Mouse (Mus musculus): ENCODE results near the gene Tshz3. TPM values are rescaled to one million over a fixed set of nuclear protein-coding genes. Genes with fewer than 3 reads are reported as not detected.

Tshz3 gene
- total RNA-seq (2021), result 1 to 10 TPM; 2.9 to 3.1 TPM
- long read RNA-seq, experiment 1, result 0 reads
- long read RNA-seq, experiment 2, result 0 reads

- DNase-seq, result peak; percentile 89
- Histone ChIP-seq H3K27ac (peak within 1 kb of the TSS; percentile 91), H3K4me3 (peak within 1 kb of the TSS; percentile 79)
- intact Hi-C loops (cut with DNase I), result loop anchor here (5.0 to 10.0 kb wide), 3 partner anchors 84 to 1053 kb away; partner anchors contain the start of gene Pdcd5
- TF ChIP-seq CTCF (IDR thresholded peaks at IDR 0.05), result no peak
These were observed at the start of gene Tshz3 for GRCm38 (mm10) chr7:36697856-36698588. TSS of gene Tshz3 (plus strand) at chr7:36698118.

- Histone ChIP-seq H3K4me3 (no peak overlapping the region), H3K27ac (no peak overlapping the region)
- TF ChIP-seq CTCF (IDR thresholded peaks at IDR 0.05), result no peak
- no peak for DNase-seq
- intact Hi-C loops (cut with DNase I), result no loop called here
These were observed 42.0 kb upstream of the Tshz3 start for GRCm38 (mm10) chr7:36655931-36656330.

GRCm38 (mm10) chr7:36656401-36656800, 41.5 kb upstream of the Tshz3 start:
- Histone ChIP-seq H3K27ac (no peak overlapping the region), H3K4me3 (no peak overlapping the region)
- intact Hi-C loops (cut with DNase I), result no loop called here
- TF ChIP-seq CTCF (IDR thresholded peaks at IDR 0.05), result no peak
- no peak for DNase-seq

- no peak for TF ChIP-seq CTCF (IDR thresholded peaks at IDR 0.05)
- Histone ChIP-seq H3K4me3 (no peak overlapping the region), H3K27ac (no peak overlapping the region)
- DNase-seq, result no peak
- intact Hi-C loops (cut with DNase I), result no loop called here
These were observed 39.6 kb upstream of the Tshz3 start for GRCm38 (mm10) chr7:36658331-36658730.

- no peak for DNase-seq
- intact Hi-C loops (cut with DNase I), result no loop called here
- no peak overlapping the region for H3K27ac ChIP-seq
- H3K4me3 ChIP-seq, result no peak overlapping the region
- no peak for TF ChIP-seq CTCF (IDR thresholded peaks at IDR 0.05)
These were observed 38.7 kb upstream of the Tshz3 start for GRCm38 (mm10) chr7:36659265-36659664.

GRCm38 (mm10) chr7:36660654-36661053, 37.3 kb upstream of the Tshz3 start:
- H3K27ac ChIP-seq, result no peak overlapping the region
- H3K4me3 ChIP-seq, result no peak overlapping the region
- no peak for DNase-seq
- TF ChIP-seq CTCF (IDR thresholded peaks at IDR 0.05), result peak; percentile 44
- intact Hi-C loops (cut with DNase I), result no loop called here

GRCm38 (mm10) chr7:36663431-36663830, 34.5 kb upstream of the Tshz3 start:
- no peak for TF ChIP-seq CTCF (IDR thresholded peaks at IDR 0.05)
- Histone ChIP-seq H3K27ac (peak overlapping the region; percentile 20; the same call in 1 of the 2 replicates), H3K4me3 (no peak overlapping the region)
- intact Hi-C loops (cut with DNase I), result no loop called here
- DNase-seq, result peak; percentile 44

GRCm38 (mm10) chr7:36667767-36668166, 30.2 kb upstream of the Tshz3 start:
- intact Hi-C loops (cut with DNase I), result no loop called here
- no peak for TF ChIP-seq CTCF (IDR thresholded peaks at IDR 0.05)
- DNase-seq, result no peak
- no peak overlapping the region for H3K4me3 ChIP-seq
- peak overlapping the region; percentile 35; the same call in 1 of the 2 replicates for H3K27ac ChIP-seq

- Histone ChIP-seq H3K27ac (no peak overlapping the region), H3K4me3 (no peak overlapping the region)
- DNase-seq, result no peak
- intact Hi-C loops (cut with DNase I), result no loop called here
- TF ChIP-seq CTCF (IDR thresholded peaks at IDR 0.05), result no peak
These were observed 19.9 kb upstream of the Tshz3 start for GRCm38 (mm10) chr7:36678031-36678430.

- intact Hi-C loops (cut with DNase I), result no loop called here
- no peak for TF ChIP-seq CTCF (IDR thresholded peaks at IDR 0.05)
These were observed 19.4 kb upstream of the Tshz3 start for GRCm38 (mm10) chr7:36678510-36678909.

GRCm38 (mm10) chr7:36679031-36679618, 18.8 kb upstream of the Tshz3 start:
- no peak overlapping the region for H3K27ac ChIP-seq
- H3K4me3 ChIP-seq, result peak overlapping the region; percentile 62; the same call in 1 of the 2 replicates
- TF ChIP-seq CTCF (IDR thresholded peaks at IDR 0.05), result no peak
- intact Hi-C loops (cut with DNase I), result no loop called here
- DNase-seq, result no peak

More at GRCm38 (mm10) chr7:36678510-36678909, 19.4 kb upstream of the Tshz3 start:
- Histone ChIP-seq H3K27ac (no peak overlapping the region), H3K4me3 (no peak overlapping the region)
- DNase-seq, result no peak

- TF ChIP-seq CTCF (IDR thresholded peaks at IDR 0.05), result no peak
- H3K4me3 ChIP-seq, result peak overlapping the region; percentile 62
- DNase-seq, result peak; percentile 36
- intact Hi-C loops (cut with DNase I), result no loop called here
- peak overlapping the region; percentile 9; the same call in 1 of the 2 replicates for H3K27ac ChIP-seq
These were observed 18.0 kb upstream of the Tshz3 start for GRCm38 (mm10) chr7:36679866-36680458.

- intact Hi-C loops (cut with DNase I), result no loop called here
- no peak overlapping the region for H3K4me3 ChIP-seq
- no peak for TF ChIP-seq CTCF (IDR thresholded peaks at IDR 0.05)
These were observed 10.4 kb upstream of the Tshz3 start for GRCm38 (mm10) chr7:36687508-36687907.

More at GRCm38 (mm10) chr7:36687508-36687907, 10.4 kb upstream of the Tshz3 start:
- no peak overlapping the region for H3K27ac ChIP-seq
- DNase-seq, result no peak
